Mouse (Mus musculus): ENCODE measurements around the gene Leprot. TPM values are rescaled to one million over a fixed set of nuclear protein-coding genes. Genes with fewer than 3 reads are reported as not detected.

Gene Leprot
- polyA plus RNA-seq, 1 experiment from 2014 or later: 69.1 TPM

GRCm38 (mm10) chr4:101707234-101707633, 59.7 kb downstream of the Leprot start:
- DNase-seq (ENCODE audit: low spot score): no peak
- WGBS: 63% methylated on average over 2 of the region's 2 CpGs
- H3K27ac ChIP-seq: no peak overlapping the region

GRCm38 (mm10) chr4:101707953-101708352, 60.4 kb downstream of the Leprot start:
- Histone ChIP-seq H3K36me3 (no peaks in the 10 kb centered on the region), H3K27ac (no peak overlapping the region), H3K27me3 (ENCODE audit: insufficient read depth, poor library complexity, severe bottlenecking) (no peaks in the 10 kb centered on the region), H3K4me3 (no peak overlapping the region), H3K4me1 (replicated peaks) (peaks cover 3% of the 10 kb centered on the region; the same call in 1 of the 2 replicates), H3K9me3 (no peaks in the 10 kb centered on the region)
- WGBS: 63% methylated on average over 3 of the region's 3 CpGs
- no peak for DNase-seq (ENCODE audit: low spot score)

More at GRCm38 (mm10) chr4:101707234-101707633, 59.7 kb downstream of the Leprot start:
- Histone ChIP-seq H3K36me3 (no peaks in the 10 kb centered on the region), H3K27me3 (ENCODE audit: insufficient read depth, poor library complexity, severe bottlenecking) (no peaks in the 10 kb centered on the region), H3K4me1 (replicated peaks) (no peaks in the 10 kb centered on the region), H3K9me3 (no peaks in the 10 kb centered on the region), H3K4me3 (no peak overlapping the region)

Other genes with a start within 250 kb of the Leprot start
- 23.9 and 44.1 TPM in 2 replicates for gene Ak4, start 228.4 kb upstream of the Leprot start, polyA plus RNA-seq (2016; fragmentation: Nextera tagmentation; extraction: Ambion mirVana)
- gene Dnajc6, start 151.1 kb upstream of the Leprot start, polyA plus RNA-seq (2016; fragmentation: Nextera tagmentation; extraction: Ambion mirVana): 1.6 and 3.7 TPM in 2 replicates
- 2.3 and 2.5 TPM in 2 replicates for gene Lepr, start 69.7 kb downstream of the Leprot start, polyA plus RNA-seq (2016; fragmentation: Nextera tagmentation; extraction: Ambion mirVana)
- not detected in 2 replicates for gene B020004J07Rik, start 196.3 kb downstream of the Leprot start, polyA plus RNA-seq (2016; fragmentation: Nextera tagmentation; extraction: Ambion mirVana)
- gene C130073F10Rik, start 246.1 kb downstream of the Leprot start, polyA plus RNA-seq (2016; fragmentation: Nextera tagmentation; extraction: Ambion mirVana): not detected in 2 replicates

All from hindbrain, embryonic 10.5 days (tissue).